Mouse (Mus musculus): ENCODE results near the gene Vezt. TPM values are rescaled to one million over a fixed set of nuclear protein-coding genes. Genes with fewer than 3 reads are reported as not detected.

Vezt gene
- polyA plus RNA-seq, 1 experiment from 2014 or later: 32.3 TPM

- no peak overlapping the region for H3K27ac ChIP-seq (replicated peaks; ENCODE audit: low read depth, low read length)
- no peaks in the 10 kb centered on the region for H3K9me3 ChIP-seq (ENCODE audit: control insufficient read depth, low read length)
- H3K36me3 ChIP-seq (ENCODE audit: control insufficient read depth, insufficient read depth, low read length): no peaks in the 10 kb centered on the region
- no peaks in the 10 kb centered on the region for H3K27me3 ChIP-seq (ENCODE audit: control insufficient read depth, insufficient read depth, low read length)
- H3K4me3 ChIP-seq (ENCODE audit: low read depth, low read length): no peak overlapping the region
- H3K4me2 ChIP-seq (ENCODE audit: low read depth, severe bottlenecking): no peak overlapping the region
- ATAC-seq (ENCODE audit: insufficient number of reproducible peaks, low FRiP score, low TSS enrichment, low read depth) (no peak), DNase-seq (ENCODE audit: low spot score) (no peak)
- WGBS: 90% methylated on average over 5 of the region's 5 CpGs
- no peaks in the 10 kb centered on the region for H3K4me1 ChIP-seq (ENCODE audit: control insufficient read depth, insufficient read depth, low read length)
- no peak overlapping the region for H3K9ac ChIP-seq (ENCODE audit: low read length)
Observed at GRCm38 (mm10) chr10:93940279-93940678, 95.3 kb downstream of the Vezt start.

GRCm38 (mm10) chr10:93939676-93940075 is 95.9 kb downstream of the Vezt start:
- Histone ChIP-seq H3K27ac (replicated peaks; ENCODE audit: low read depth, low read length) (no peak overlapping the region), H3K27me3 (ENCODE audit: control insufficient read depth, insufficient read depth, low read length) (no peaks in the 10 kb centered on the region), H3K36me3 (ENCODE audit: control insufficient read depth, insufficient read depth, low read length) (no peaks in the 10 kb centered on the region), H3K9me3 (ENCODE audit: control insufficient read depth, low read length) (no peaks in the 10 kb centered on the region), H3K9ac (ENCODE audit: low read length) (no peak overlapping the region), H3K4me3 (ENCODE audit: low read depth, low read length) (no peak overlapping the region), H3K4me2 (ENCODE audit: low read depth, severe bottlenecking) (no peak overlapping the region), H3K4me1 (ENCODE audit: control insufficient read depth, insufficient read depth, low read length) (no peaks in the 10 kb centered on the region)
- ATAC-seq (ENCODE audit: insufficient number of reproducible peaks, low FRiP score, low TSS enrichment, low read depth): no peak
- DNase-seq (ENCODE audit: low spot score): no peak
- 90% methylated on average over 8 of the region's 8 CpGs for WGBS

- Histone ChIP-seq H3K9me3 (ENCODE audit: control insufficient read depth, low read length) (no peaks in the 10 kb centered on the region), H3K27me3 (ENCODE audit: control insufficient read depth, insufficient read depth, low read length) (no peaks in the 10 kb centered on the region), H3K4me2 (ENCODE audit: low read depth, severe bottlenecking) (no peak overlapping the region), H3K9ac (ENCODE audit: low read length) (no peak overlapping the region), H3K36me3 (ENCODE audit: control insufficient read depth, insufficient read depth, low read length) (no peaks in the 10 kb centered on the region), H3K4me1 (ENCODE audit: control insufficient read depth, insufficient read depth, low read length) (no peaks in the 10 kb centered on the region), H3K4me3 (ENCODE audit: low read depth, low read length) (no peak overlapping the region), H3K27ac (replicated peaks; ENCODE audit: low read depth, low read length) (no peak overlapping the region)
- DNase-seq (ENCODE audit: low spot score) (no peak), ATAC-seq (ENCODE audit: insufficient number of reproducible peaks, low FRiP score, low TSS enrichment, low read depth) (no peak)
- 80% methylated on average over 20 of the region's 20 CpGs for WGBS
Observed at GRCm38 (mm10) chr10:93938844-93939271, 96.8 kb downstream of the Vezt start.

- 63% methylated on average over 9 of the region's 9 CpGs for WGBS
- no peak for ATAC-seq (ENCODE audit: insufficient number of reproducible peaks, low FRiP score, low TSS enrichment, low read depth)
- Histone ChIP-seq H3K9me3 (ENCODE audit: control insufficient read depth, low read length) (no peaks in the 10 kb centered on the region), H3K4me2 (ENCODE audit: low read depth, severe bottlenecking) (no peak overlapping the region), H3K27ac (replicated peaks; ENCODE audit: low read depth, low read length) (no peak overlapping the region), H3K36me3 (ENCODE audit: control insufficient read depth, insufficient read depth, low read length) (no peaks in the 10 kb centered on the region), H3K9ac (ENCODE audit: low read length) (no peak overlapping the region), H3K4me3 (ENCODE audit: low read depth, low read length) (no peak overlapping the region), H3K4me1 (ENCODE audit: control insufficient read depth, insufficient read depth, low read length) (no peaks in the 10 kb centered on the region), H3K27me3 (ENCODE audit: control insufficient read depth, insufficient read depth, low read length) (no peaks in the 10 kb centered on the region)
- peak; percentile 31 for DNase-seq (ENCODE audit: low spot score)
Observed at GRCm38 (mm10) chr10:93933980-93934379, 101.6 kb downstream of the Vezt start.

- no peaks in the 10 kb centered on the region for H3K27me3 ChIP-seq (ENCODE audit: control insufficient read depth, insufficient read depth, low read length)
- H3K9ac ChIP-seq (ENCODE audit: low read length): no peak overlapping the region
- WGBS: 53% methylated on average over 5 of the region's 5 CpGs
- H3K4me1 ChIP-seq (ENCODE audit: control insufficient read depth, insufficient read depth, low read length): no peaks in the 10 kb centered on the region
- ATAC-seq (ENCODE audit: insufficient number of reproducible peaks, low FRiP score, low TSS enrichment, low read depth): no peak; the same call in 1 of the 2 replicates
- H3K9me3 ChIP-seq (ENCODE audit: control insufficient read depth, low read length): no peaks in the 10 kb centered on the region
- no peaks in the 10 kb centered on the region for H3K36me3 ChIP-seq (ENCODE audit: control insufficient read depth, insufficient read depth, low read length)
- H3K4me3 ChIP-seq (ENCODE audit: low read depth, low read length): no peak overlapping the region
- H3K4me2 ChIP-seq (ENCODE audit: low read depth, severe bottlenecking): no peak overlapping the region
- DNase-seq (ENCODE audit: low spot score): no peak
- H3K27ac ChIP-seq (replicated peaks; ENCODE audit: low read depth, low read length): no peak overlapping the region
Observed at GRCm38 (mm10) chr10:93932861-93933260, 102.8 kb downstream of the Vezt start.

- Histone ChIP-seq H3K9me3 (ENCODE audit: control insufficient read depth, low read length) (no peaks in the 10 kb centered on the region), H3K9ac (ENCODE audit: low read length) (no peak overlapping the region), H3K4me2 (ENCODE audit: low read depth, severe bottlenecking) (no peak overlapping the region), H3K4me3 (ENCODE audit: low read depth, low read length) (no peak overlapping the region), H3K4me1 (ENCODE audit: control insufficient read depth, insufficient read depth, low read length) (no peaks in the 10 kb centered on the region), H3K27ac (replicated peaks; ENCODE audit: low read depth, low read length) (no peak overlapping the region), H3K27me3 (ENCODE audit: control insufficient read depth, insufficient read depth, low read length) (no peaks in the 10 kb centered on the region), H3K36me3 (ENCODE audit: control insufficient read depth, insufficient read depth, low read length) (no peaks in the 10 kb centered on the region)
- 75% methylated on average over 5 of the region's 5 CpGs for WGBS
- no peak for ATAC-seq (ENCODE audit: insufficient number of reproducible peaks, low FRiP score, low TSS enrichment, low read depth)
- DNase-seq (ENCODE audit: low spot score): no peak
Observed at GRCm38 (mm10) chr10:93932020-93932419, 103.6 kb downstream of the Vezt start.

GRCm38 (mm10) chr10:93931431-93931830 is 104.2 kb downstream of the Vezt start:
- H3K4me3 ChIP-seq (ENCODE audit: low read depth, low read length): no peak overlapping the region
- H3K4me1 ChIP-seq (ENCODE audit: control insufficient read depth, insufficient read depth, low read length): no peaks in the 10 kb centered on the region
- no peaks in the 10 kb centered on the region for H3K9me3 ChIP-seq (ENCODE audit: control insufficient read depth, low read length)
- DNase-seq (ENCODE audit: low spot score): no peak
- ATAC-seq (ENCODE audit: insufficient number of reproducible peaks, low FRiP score, low TSS enrichment, low read depth): no peak
- no peaks in the 10 kb centered on the region for H3K36me3 ChIP-seq (ENCODE audit: control insufficient read depth, insufficient read depth, low read length)
- WGBS: 72% methylated on average over 9 of the region's 9 CpGs
- H3K27ac ChIP-seq (replicated peaks; ENCODE audit: low read depth, low read length): no peak overlapping the region
- no peak overlapping the region for H3K4me2 ChIP-seq (ENCODE audit: low read depth, severe bottlenecking)
- no peak overlapping the region for H3K9ac ChIP-seq (ENCODE audit: low read length)
- H3K27me3 ChIP-seq (ENCODE audit: control insufficient read depth, insufficient read depth, low read length): no peaks in the 10 kb centered on the region

- WGBS: 86% methylated on average over 4 of the region's 4 CpGs
- DNase-seq (ENCODE audit: low spot score) (no peak), ATAC-seq (ENCODE audit: insufficient number of reproducible peaks, low FRiP score, low TSS enrichment, low read depth) (no peak)
- Histone ChIP-seq H3K27me3 (ENCODE audit: control insufficient read depth, insufficient read depth, low read length) (no peaks in the 10 kb centered on the region), H3K4me1 (ENCODE audit: control insufficient read depth, insufficient read depth, low read length) (no peaks in the 10 kb centered on the region), H3K9ac (ENCODE audit: low read length) (no peak overlapping the region), H3K9me3 (ENCODE audit: control insufficient read depth, low read length) (no peaks in the 10 kb centered on the region), H3K4me2 (ENCODE audit: low read depth, severe bottlenecking) (no peak overlapping the region), H3K4me3 (ENCODE audit: low read depth, low read length) (no peak overlapping the region), H3K27ac (replicated peaks; ENCODE audit: low read depth, low read length) (no peak overlapping the region), H3K36me3 (ENCODE audit: control insufficient read depth, insufficient read depth, low read length) (no peaks in the 10 kb centered on the region)
Observed at GRCm38 (mm10) chr10:93930236-93930824, 105.3 kb downstream of the Vezt start.

GRCm38 (mm10) chr10:93924666-93925065 is 111.0 kb downstream of the Vezt start:
- no peak overlapping the region for H3K4me2 ChIP-seq (ENCODE audit: low read depth, severe bottlenecking)
- no peak overlapping the region for H3K27ac ChIP-seq (replicated peaks; ENCODE audit: low read depth, low read length)
- no peak for ATAC-seq (ENCODE audit: insufficient number of reproducible peaks, low FRiP score, low TSS enrichment, low read depth)
- no peak overlapping the region for H3K9ac ChIP-seq (ENCODE audit: low read length)
- WGBS: 84% methylated on average over 5 of the region's 5 CpGs
- no peak overlapping the region for H3K4me3 ChIP-seq (ENCODE audit: low read depth, low read length)
- H3K9me3 ChIP-seq (ENCODE audit: control insufficient read depth, low read length): no peaks in the 10 kb centered on the region
- H3K36me3 ChIP-seq (ENCODE audit: control insufficient read depth, insufficient read depth, low read length): no peaks in the 10 kb centered on the region
- no peak for DNase-seq (ENCODE audit: low spot score)
- no peaks in the 10 kb centered on the region for H3K4me1 ChIP-seq (ENCODE audit: control insufficient read depth, insufficient read depth, low read length)
- H3K27me3 ChIP-seq (ENCODE audit: control insufficient read depth, insufficient read depth, low read length): no peaks in the 10 kb centered on the region
